Comparison of ENCODE assay signal across 7 mouse cellular contexts in the genomic region with DNA sequence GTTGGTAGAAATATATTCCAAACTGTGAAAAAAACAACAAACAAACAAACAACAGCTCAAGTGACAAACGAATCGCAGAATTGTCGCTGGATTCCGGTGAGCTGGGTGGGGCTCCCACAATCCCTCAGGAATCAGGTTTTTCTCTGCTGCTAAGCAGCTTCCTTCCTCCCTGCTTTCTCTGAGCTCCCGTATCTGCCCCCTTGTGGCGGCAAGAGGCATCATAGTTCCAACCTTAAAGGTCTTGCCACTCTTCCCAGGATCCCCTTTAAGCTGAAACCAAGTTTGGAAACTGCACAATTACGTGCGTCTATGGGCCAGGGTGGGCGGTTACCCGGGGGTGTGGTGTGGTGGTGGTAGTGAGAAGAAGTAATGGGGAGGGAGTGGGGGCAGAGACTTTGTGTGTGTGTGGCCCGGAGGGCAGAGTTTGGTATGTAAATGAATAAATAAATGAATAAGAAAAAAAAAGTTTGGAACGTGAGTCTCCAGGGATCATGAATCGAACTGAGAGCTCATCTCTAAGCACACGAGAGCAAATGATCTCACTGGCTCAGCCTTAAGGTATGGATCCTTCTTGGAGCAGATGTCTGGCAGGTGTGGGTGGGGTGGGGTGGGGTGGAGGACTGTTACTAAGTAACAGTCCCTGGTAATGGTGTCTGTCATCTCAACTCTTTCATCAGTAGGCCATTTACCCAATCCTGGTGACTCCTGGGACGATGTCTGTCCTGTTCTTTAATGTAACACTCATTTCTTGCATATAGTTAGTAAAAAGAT. TPM values are rescaled to one million over a fixed set of nuclear protein-coding genes. Genes with fewer than 3 reads are reported as not detected.
A peak's percentile ranks its signal among the peaks of the same experiment; 100 is the strongest.
DNase-seq lines count a peak whose midpoint lies in the region; ATAC-seq and TF ChIP-seq lines count a peak whose summit lies in the region.

No protein-coding gene starts in this region.

- intact Hi-C loops in gastrocnemius, postnatal 36 days (cut with DNase I), result no loop called here
- intact Hi-C loops in left cerebral cortex, postnatal 25 days (cut with DNase I), result loop anchor here (10.0 kb wide), 1 partner anchor 752 kb away; no protein-coding TSS in a partner anchor

- H3K4me1 ChIP-seq in cortical plate, adult 2 months (ENCODE audit: control insufficient read depth, insufficient read depth, low read length), result 0 out of 2 replicates have a peak, but pooled peaks cover 1% of the 10 kb centered on the region
- H3K4me1 ChIP-seq in intestine, embryonic 15.5 days (replicated peaks), result no peaks in the 10 kb centered on the region

- DNase-seq in adrenal gland, adult 2 months, result peak; percentile 77
- peak; percentile 15 to 38 for DNase-seq in gastrocnemius, postnatal 36 days
- peak; percentile 80 to 87 for DNase-seq in left cerebral cortex, postnatal 25 days (ENCODE audit: low spot score in 2 of 2)
- DNase-seq in right cerebral cortex, postnatal 4 days, result peak; percentile 79

- peak overlapping the region; percentile 71 for H3K4me2 ChIP-seq in intestine, embryonic 15.5 days (replicated peaks)

- no peaks in the 10 kb centered on the region for H3K36me3 ChIP-seq in intestine, embryonic 15.5 days

- H3K9me3 ChIP-seq in intestine, embryonic 15.5 days, result no peaks in the 10 kb centered on the region

- ATAC-seq in intestine, embryonic 15.5 days, result peak; percentile 89
- peak; percentile 86 for ATAC-seq in megakaryocyte-erythroid progenitor cell, adult 5-6 weeks (replicated peaks; ENCODE audit: low FRiP score, low TSS enrichment, poor library complexity, severe bottlenecking)

- H3K27me3 ChIP-seq in intestine, embryonic 15.5 days (replicated peaks), result no peaks in the 10 kb centered on the region

- peak; percentile 69 for TF ChIP-seq POLR2A in cortical plate, adult 2 months (IDR thresholded peaks at IDR 0.05; ENCODE audit: extremely low read depth, insufficient read depth, low read length)

- H3K27ac ChIP-seq in cortical plate, adult 2 months (ENCODE audit: insufficient read depth, low read length), result no peak overlapping the region
- no peak overlapping the region; the same call in 1 of the 2 replicates for H3K27ac ChIP-seq in intestine, embryonic 15.5 days

- WGBS in intestine, embryonic 15.5 days, result 12% methylated on average over 15 of the region's 15 CpGs

- TF ChIP-seq CTCF in cortical plate, adult 2 months (IDR thresholded peaks at IDR 0.05; ENCODE audit: extremely low read depth, insufficient read depth, low read length), result peak; percentile 73

- peak overlapping the region; percentile 55 for H3K9ac ChIP-seq in intestine, embryonic 15.5 days

- H3K4me3 ChIP-seq in cortical plate, adult 2 months (ENCODE audit: insufficient read depth, low read length), result peak overlapping the region; percentile 33
- peak overlapping the region; percentile 46 for H3K4me3 ChIP-seq in intestine, embryonic 15.5 days (replicated peaks)

RNA-seq across cellular contexts. Expression of gene Gm11042, which starts 1.0 kb away (rescaled TPM):
- not detected for total RNA-seq in adrenal gland, adult 2 months (2021)
- polyA plus RNA-seq in adrenal gland, adult 2 months (2012; rRNA removed), result not detected in 2 replicates
- not detected in 2 replicates for polyA plus RNA-seq in cortical plate, adult 2 months (2012; rRNA removed)
- total RNA-seq in gastrocnemius, postnatal 36 days (2021), result not detected
- polyA plus RNA-seq in intestine, embryonic 15.5 days (2015; fragmentation: Nextera tagmentation; extraction: Ambion mirVana), result not detected in 2 replicates
- not detected for total RNA-seq in left cerebral cortex, postnatal 25 days (2021)
- not detected in 2 replicates for total RNA-seq in megakaryocyte-erythroid progenitor cell, adult 5-6 weeks (2014; fragmentation: Nextera tagmentation)
- not detected in 2 replicates for total RNA-seq in megakaryocyte-erythroid progenitor cell, adult 5-6 weeks (2017)

Comparison
In these comparisons a context has a peak if more than half of its experiments do, and no peak if none do; other contexts are left out.
1. DNase-seq: peak in every context shown above with its lines; median percentile 84 in left cerebral cortex, postnatal 25 days; 79 in right cerebral cortex, postnatal 4 days; 77 in adrenal gland, adult 2 months; 26 in gastrocnemius, postnatal 36 days.